In the genomic region with DNA sequence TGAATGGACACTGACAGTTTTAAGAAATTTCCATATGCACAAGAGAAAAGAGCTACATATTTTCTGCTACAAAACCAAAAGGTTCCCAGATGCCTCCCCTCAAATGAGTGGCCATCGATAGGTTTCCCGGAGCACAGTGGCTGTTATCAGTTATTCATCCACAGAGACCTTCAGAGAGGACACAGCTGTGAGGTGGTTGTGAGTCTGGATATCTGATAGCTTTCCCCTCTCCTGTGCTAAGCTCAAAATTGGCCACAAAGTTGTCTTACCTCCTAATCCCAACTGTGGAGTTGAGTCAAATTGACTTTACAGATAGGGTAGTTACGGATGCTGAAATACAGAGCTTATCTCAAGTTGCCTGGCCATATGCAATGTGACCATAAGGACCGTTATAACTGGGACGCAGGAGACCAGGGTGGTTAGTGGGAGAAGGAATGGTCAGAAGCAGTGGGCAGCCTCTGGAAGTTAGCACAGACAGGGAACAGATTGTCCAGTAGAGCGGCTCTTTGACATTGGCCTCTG, we compare ENCODE assay signal across 15 mouse cellular contexts.
A peak's percentile ranks its signal among the peaks of the same experiment; 100 is the strongest.
DNase-seq lines count a peak whose midpoint lies in the region; ATAC-seq and TF ChIP-seq lines count a peak whose summit lies in the region.
"Had no signal": no experiment of that assay in that cellular context is flagged by ENCODE, and none has a peak within 500 bp of the region (broad histone marks: within the 10 kb centered on the region; RNA-seq: fewer than 3 reads in every experiment).

No protein-coding gene starts in this region.

- TF ChIP-seq CTCF in liver, postnatal 0 days (IDR thresholded peaks at IDR 0.05; ENCODE audit: low read depth), result no peak

- H3K4me2 ChIP-seq in liver, embryonic 11.5 days, result peak overlapping the region; percentile 47
- peak overlapping the region; percentile 58 for H3K4me2 ChIP-seq in liver, postnatal 0 days (ENCODE audit: low read depth, low read length)

- peak; percentile 36 to 48 for DNase-seq in cerebellum, postnatal 10 days
- no peak for DNase-seq in cerebellum, adult 8-10 months
- DNase-seq in liver, embryonic 11.5 days (ENCODE audit: low spot score), result no peak
- DNase-seq in liver, result no peak
- no peak for DNase-seq in liver, postnatal 0 days
- DNase-seq in heart, adult 11 months, result no peak
- DNase-seq in left cerebral cortex, adult 11 months (ENCODE audit: low spot score), result no peak
- DNase-seq: gastrocnemius, postnatal 36 days had no signal

- 0 out of 2 replicates have a peak overlapping the region, but pooled peaks have one; percentile 19 for H3K27ac ChIP-seq in liver, embryonic 11.5 days (ENCODE audit: low read depth, low read length)
- no peak overlapping the region for H3K27ac ChIP-seq in liver, postnatal 0 days (ENCODE audit: low read depth)
- H3K27ac ChIP-seq: embryonic facial prominence, embryonic 15.5 days; hindbrain, embryonic 15.5 days; kidney, embryonic 15.5 days; left cerebral cortex, adult 2 months; limb, embryonic 10.5 days had no signal

- H3K9me3 ChIP-seq in liver, embryonic 11.5 days (ENCODE audit: control insufficient read depth, low read length), result no peaks in the 10 kb centered on the region
- no peaks in the 10 kb centered on the region for H3K9me3 ChIP-seq in liver, postnatal 0 days (ENCODE audit: low read length)
- H3K9me3 ChIP-seq: embryonic facial prominence, embryonic 15.5 days; hindbrain, embryonic 15.5 days; kidney, embryonic 15.5 days; limb, embryonic 10.5 days had no signal

- peak; percentile 32 for ATAC-seq in liver, embryonic 11.5 days (replicated peaks; ENCODE audit: low FRiP score)
- 0 out of 2 replicates have a peak, but pooled peaks have one; percentile 9 for ATAC-seq in erythroid progenitor cell, adult 5-6 weeks (replicated peaks; ENCODE audit: low FRiP score, poor library complexity, severe bottlenecking)
- ATAC-seq in liver, postnatal 0 days, result peak; percentile 16; the same call in 1 of the 2 replicates

- 71% methylated on average over 6 of the region's 6 CpGs for WGBS in liver, embryonic 11.5 days
- 61% methylated on average over 6 of the region's 6 CpGs for WGBS in liver, postnatal 0 days (ENCODE audit: insufficient replicate concordance)

- TF ChIP-seq EP300 in liver, postnatal 0 days (IDR thresholded peaks at IDR 0.05; ENCODE audit: low read depth), result no peak

- peaks cover 10% of the 10 kb centered on the region for H3K4me1 ChIP-seq in liver, embryonic 11.5 days (replicated peaks; ENCODE audit: control insufficient read depth, insufficient read depth, low read length)
- no peaks in the 10 kb centered on the region; the same call in 1 of the 2 replicates for H3K4me1 ChIP-seq in liver, postnatal 0 days (ENCODE audit: insufficient read depth)

- no peaks in the 10 kb centered on the region for H3K36me3 ChIP-seq in liver, embryonic 11.5 days (ENCODE audit: control insufficient read depth, insufficient read depth, low read length)
- no peaks in the 10 kb centered on the region for H3K36me3 ChIP-seq in liver, postnatal 0 days (replicated peaks; ENCODE audit: insufficient read depth, low read length)
- H3K36me3 ChIP-seq: embryonic facial prominence, embryonic 15.5 days; hindbrain, embryonic 15.5 days; kidney, embryonic 15.5 days; limb, embryonic 10.5 days had no signal

- peak overlapping the region; percentile 22; the same call in 1 of the 2 replicates for H3K4me3 ChIP-seq in liver, embryonic 11.5 days (ENCODE audit: low read depth, low read length)
- H3K4me3 ChIP-seq in liver, postnatal 0 days (ENCODE audit: low read depth, low read length), result no peak overlapping the region
- H3K4me3 ChIP-seq: left cerebral cortex, adult 2 months had no signal

- H3K9ac ChIP-seq in liver, embryonic 11.5 days (ENCODE audit: low read depth, low read length), result no peak overlapping the region
- H3K9ac ChIP-seq in liver, postnatal 0 days (replicated peaks), result no peak overlapping the region
- H3K9ac ChIP-seq: embryonic facial prominence, embryonic 15.5 days; forebrain, postnatal 0 days; hindbrain, embryonic 15.5 days; kidney, embryonic 15.5 days had no signal

- H3K27me3 ChIP-seq in liver, embryonic 11.5 days (replicated peaks; ENCODE audit: control insufficient read depth, insufficient read depth, low read length), result no peaks in the 10 kb centered on the region
- no peaks in the 10 kb centered on the region for H3K27me3 ChIP-seq in liver, postnatal 0 days (ENCODE audit: insufficient read depth, low read length)
- H3K27me3 ChIP-seq: embryonic facial prominence, embryonic 15.5 days; hindbrain, embryonic 15.5 days; kidney, embryonic 15.5 days had no signal

Comparison
In these comparisons a context has a peak if more than half of its experiments do, and no peak if none do; other contexts are left out.
1. DNase-seq: peak in cerebellum, postnatal 10 days (2 of 2); none in cerebellum, adult 8-10 months (single experiment), liver, embryonic 11.5 days (single experiment), liver (single experiment), liver, postnatal 0 days (single experiment), heart, adult 11 months (single experiment) and left cerebral cortex, adult 11 months (single experiment).
2. Peak in every context shown above with its lines, with median percentiles within 50 percentile points of each other: ATAC-seq.